Mouse (Mus musculus) cortical plate, adult 2 months (tissue): ENCODE measurements around the gene Tcf7l1.

Experiments used
- CTCF ChIP-seq: fragments of 200-500 bp; IDR thresholded peaks from 2 replicates; pipeline ENCODE4 v1.5.1; 2011; ENCODE audit warnings: mild to moderate bottlenecking, control low read depth, low read length; ENCODE audit not compliant: insufficient read depth; ENCODE audit errors: extremely low read depth
- POLR2A ChIP-seq: fragments of 200-500 bp; IDR thresholded peaks from 2 replicates; pipeline ENCODE4 v1.6.1; 2011; ENCODE audit warnings: mild to moderate bottlenecking, low read length, control low read depth; ENCODE audit not compliant: insufficient read depth; ENCODE audit errors: extremely low read depth

- TF ChIP-seq CTCF (no peak), POLR2A (no peak; the same call in 1 of the 2 replicates)
These were observed 195.8 kb downstream of the Tcf7l1 start for GRCm38 (mm10) chr6:72593011-72593803.
